Mouse (Mus musculus): ENCODE results near the gene Lrit3.

- TF ChIP-seq POLR2A (IDR thresholded peaks at IDR 0.05; ENCODE audit: insufficient read depth, low read depth, low read length): no peak
- TF ChIP-seq CTCF (IDR thresholded peaks at IDR 0.05; ENCODE audit: insufficient read depth, low read depth, low read length): no peak
Observed at GRCm38 (mm10) chr3:129798551-129798950, 5.3 kb downstream of the Lrit3 start.

Measured in olfactory bulb, adult 2 months (tissue).